Mouse (Mus musculus) cerebellum, adult 2 months (tissue): ENCODE measurements around the gene Nefh. TPM values are rescaled to one million over a fixed set of nuclear protein-coding genes. Genes with fewer than 3 reads are reported as not detected.

ENCODE experiments used
- DNase-seq, 2 experiments: peaks; one replicate each; pipeline ENCODE4 v3.0.0; 2021
- H3K27ac ChIP-seq: fragments of 200-500 bp; 2 replicates; pipeline ENCODE4 v1.5.1; 2012; ENCODE audit warnings: low read length, control low read depth, inconsistent platforms; ENCODE audit not compliant: insufficient read depth
- H3K27me3 ChIP-seq: fragments of 200-500 bp; 2 replicates; pipeline ENCODE4 v1.6.1; 2012; ENCODE audit warnings: inconsistent platforms, mild to moderate bottlenecking, low read length, moderate library complexity; ENCODE audit not compliant: control insufficient read depth, insufficient read depth
- H3K4me1 ChIP-seq: fragments of 200-500 bp; 2 replicates; pipeline ENCODE4 v1.6.1; 2011; ENCODE audit warnings: low read length; ENCODE audit not compliant: control insufficient read depth, insufficient read depth
- H3K4me3 ChIP-seq: fragments of 200-500 bp; replicated peaks from 2 replicates; pipeline ENCODE3; 2011; ENCODE audit warnings: mild to moderate bottlenecking, low read depth, low read length, control low read depth; ENCODE audit not compliant: insufficient read depth
- CTCF ChIP-seq: fragments of 200-500 bp; IDR thresholded peaks from 2 replicates; pipeline ENCODE4 v1.5.1; 2011; ENCODE audit warnings: low read depth, mild to moderate bottlenecking, control low read depth, low read length, moderate library complexity, borderline replicate concordance; ENCODE audit not compliant: insufficient read depth
- POLR2A ChIP-seq: fragments of 200-500 bp; IDR thresholded peaks from 2 replicates; pipeline ENCODE4 v1.6.1; 2011; ENCODE audit warnings: low read length, control low read depth, borderline replicate concordance; ENCODE audit not compliant: insufficient read depth
- WGBS: fragments of 180-500 bp; shearing (Covaris S2); methylation state at CpG from one replicate; pipeline ENCODE4 v1.1.7; 2018; 5-methylcytosine and 5-hydroxymethylcytosine counted together
- polyA plus RNA-seq: library from polyadenylated mRNA; depleted of rRNA; stranded (reverse); fragments of >200 nt; gene quantifications from 2 replicates; pipeline ENCODE4 v1.2.3, GENCODE M21; 2012

Nefh gene
- polyA plus RNA-seq, 1 experiment: 273 TPM

DNA sequence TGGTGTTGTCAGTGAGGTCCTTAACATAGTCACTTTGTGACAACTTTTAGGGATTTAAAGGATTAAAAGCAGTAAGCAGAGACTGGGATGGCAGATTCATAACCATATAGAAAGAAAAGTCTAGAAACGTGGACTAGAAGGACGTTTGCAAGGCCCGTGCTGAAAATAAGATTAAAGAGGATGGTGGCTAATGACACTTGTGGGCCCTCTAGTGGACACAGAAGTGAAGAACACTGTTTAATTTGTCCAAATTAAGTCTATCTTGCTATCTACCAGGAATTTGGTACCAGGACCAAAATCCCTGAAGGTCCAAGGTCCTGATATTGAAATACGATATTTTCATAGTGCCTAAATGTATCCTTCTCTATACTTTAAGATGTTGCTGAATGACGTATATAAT, 36.4 kb upstream of the Nefh start:
- H3K27ac ChIP-seq: no peak overlapping the region
- no peak overlapping the region for H3K4me3 ChIP-seq
- WGBS: 4% methylated on average over 5 of the region's 5 CpGs
- TF ChIP-seq CTCF (peak; percentile 25; the same call in 1 of the 2 replicates), POLR2A (no peak)
- H3K4me1 ChIP-seq: peaks cover 8% of the 10 kb centered on the region; the same call in 1 of the 2 replicates
- peak in 1 of 2 experiments; percentile 51 for DNase-seq
- no peaks in the 10 kb centered on the region for H3K27me3 ChIP-seq

DNA sequence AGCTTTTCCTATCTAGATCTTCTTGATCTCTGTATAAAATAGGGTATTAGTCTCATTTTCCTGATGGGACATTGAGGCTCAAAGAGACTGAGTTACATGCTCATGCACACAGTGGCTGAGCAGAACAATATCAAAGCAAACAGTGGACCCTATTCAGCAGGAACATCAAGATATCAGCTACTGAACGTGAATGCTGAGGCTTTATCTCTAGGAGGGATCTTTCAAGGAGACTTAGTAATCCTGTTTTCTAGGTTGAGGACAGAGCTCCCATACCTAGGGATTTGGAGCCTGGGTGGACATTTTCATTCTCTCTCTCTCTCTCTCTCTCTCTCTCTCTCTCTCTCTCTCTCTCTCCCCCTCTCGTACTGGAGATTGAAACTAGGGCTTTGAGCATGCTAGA, 35.7 kb upstream of the Nefh start:
- WGBS: 91% methylated on average over 2 of the region's 2 CpGs
- H3K27me3 ChIP-seq: no peaks in the 10 kb centered on the region
- TF ChIP-seq CTCF (no peak), POLR2A (no peak)

GRCm38 (mm10) chr11:4983010-4983409, 35.1 kb upstream of the Nefh start:
- H3K4me3 ChIP-seq: no peak overlapping the region
- 66% methylated on average over 3 of the region's 3 CpGs for WGBS
- TF ChIP-seq POLR2A: no peak
- TF ChIP-seq CTCF: no peak

More for the DNA sequence above, 35.7 kb upstream of the Nefh start:
- H3K4me3 ChIP-seq: no peak overlapping the region
- no peak for DNase-seq
- H3K27ac ChIP-seq: no peak overlapping the region
- peaks cover 3% of the 10 kb centered on the region; the same call in 1 of the 2 replicates for H3K4me1 ChIP-seq

GRCm38 (mm10) chr11:4975623-4976022, 27.8 kb upstream of the Nefh start:
- Histone ChIP-seq H3K4me3 (no peak overlapping the region), H3K27me3 (no peaks in the 10 kb centered on the region), H3K27ac (no peak overlapping the region), H3K4me1 (no peaks in the 10 kb centered on the region)
- no peak for TF ChIP-seq POLR2A
- peak; percentile 91 for TF ChIP-seq CTCF
- DNase-seq: peak; percentile 55 to 68
- WGBS: 9% methylated on average over 14 of the region's 14 CpGs

More at GRCm38 (mm10) chr11:4983010-4983409, 35.1 kb upstream of the Nefh start:
- no peaks in the 10 kb centered on the region for H3K27me3 ChIP-seq
- DNase-seq: no peak
- peaks cover 3% of the 10 kb centered on the region; the same call in 1 of the 2 replicates for H3K4me1 ChIP-seq
- H3K27ac ChIP-seq: no peak overlapping the region

DNA sequence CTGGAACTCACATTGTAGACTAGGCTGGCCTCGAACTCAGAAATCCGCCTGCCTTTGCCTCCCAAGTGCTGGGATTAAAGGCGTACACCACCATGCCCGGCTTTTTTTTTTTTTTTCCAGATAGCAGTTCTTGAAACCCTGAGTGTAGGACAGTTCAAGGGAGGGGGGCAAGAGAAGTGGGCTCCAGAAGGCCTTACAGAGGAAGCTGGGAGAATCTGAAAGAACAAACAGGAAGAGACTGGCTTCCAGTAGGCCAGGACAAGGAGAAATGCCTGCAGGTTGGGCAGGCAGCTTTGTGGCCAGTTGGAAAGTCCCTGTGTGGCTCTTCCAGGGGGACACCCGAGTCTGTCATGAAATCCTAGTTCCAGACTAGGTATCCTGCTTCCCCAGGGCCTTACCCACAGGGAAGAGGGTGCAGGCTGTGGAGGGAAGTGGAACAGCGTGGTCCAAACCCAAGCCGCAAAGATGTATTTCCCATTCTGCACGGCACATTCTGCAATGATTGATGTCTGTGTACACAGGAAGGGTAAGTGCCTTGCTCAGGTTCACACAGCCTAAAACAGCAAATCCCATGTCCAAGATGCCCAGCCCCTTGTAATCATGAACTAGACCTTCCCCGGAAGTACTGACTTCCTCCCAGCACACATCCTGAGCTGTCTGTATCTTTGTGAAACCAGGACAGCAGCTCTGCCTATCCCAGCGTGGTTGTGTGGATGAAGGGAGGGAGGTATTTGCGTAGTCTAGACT, 26.7 kb upstream of the Nefh start:
- Histone ChIP-seq H3K4me3 (no peak overlapping the region), H3K4me1 (no peaks in the 10 kb centered on the region), H3K27me3 (no peaks in the 10 kb centered on the region), H3K27ac (no peak overlapping the region)
- DNase-seq: no peak
- 88% methylated on average over 11 of the region's 11 CpGs for WGBS
- TF ChIP-seq POLR2A (no peak), CTCF (no peak)

- no peak for DNase-seq
- Histone ChIP-seq H3K27me3 (no peaks in the 10 kb centered on the region), H3K4me3 (no peak overlapping the region), H3K27ac (no peak overlapping the region), H3K4me1 (peaks cover 3% of the 10 kb centered on the region)
- 90% methylated on average over 2 of the region's 2 CpGs for WGBS
- TF ChIP-seq POLR2A: no peak
- no peak for TF ChIP-seq CTCF
Measured at GRCm38 (mm10) chr11:4973871-4974256, 26.0 kb upstream of the Nefh start.

DNA sequence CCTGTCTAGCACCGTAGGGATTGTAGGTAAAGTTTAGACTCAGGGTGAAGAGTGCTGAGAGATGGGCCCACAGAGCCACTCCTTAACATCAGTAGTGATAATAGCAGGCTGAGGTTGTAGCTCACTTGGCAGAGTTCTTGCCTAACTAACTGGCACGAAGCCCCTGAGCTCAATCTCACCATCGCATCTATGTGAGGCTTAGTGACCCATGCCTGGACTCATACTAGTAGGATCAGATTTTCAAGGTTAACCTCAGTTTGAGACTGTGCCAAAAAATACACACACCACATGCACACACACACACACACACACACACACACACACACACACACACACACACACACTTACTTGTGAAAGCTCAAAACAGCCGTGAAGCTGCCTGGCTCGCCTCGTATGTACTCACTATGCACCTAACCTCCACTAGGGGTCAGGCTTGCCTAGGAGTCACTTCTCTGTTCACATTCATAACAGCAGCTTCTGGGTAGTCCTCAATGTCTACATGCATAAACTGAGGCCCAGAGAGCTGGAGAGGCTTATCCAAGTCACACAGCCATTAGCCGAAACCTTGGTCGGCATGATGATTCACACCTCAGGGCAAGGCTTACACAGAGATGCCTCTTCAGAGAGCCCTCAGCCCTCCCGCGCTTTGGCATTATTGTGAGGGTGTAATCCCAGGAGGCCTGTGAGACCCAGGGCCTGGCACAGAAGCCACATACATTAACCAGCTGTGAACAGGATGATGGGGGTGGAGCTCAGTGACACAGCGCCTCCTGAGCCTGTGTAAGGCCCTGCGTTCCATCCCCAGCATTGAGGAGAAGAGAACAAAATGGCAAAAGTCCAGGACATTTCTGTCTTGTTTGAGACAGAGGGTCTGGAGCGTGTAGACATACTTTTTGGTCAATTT, 25.4 kb upstream of the Nefh start:
- peak; percentile 52 to 57 for DNase-seq
- Histone ChIP-seq H3K4me3 (no peak overlapping the region), H3K27ac (no peak overlapping the region), H3K4me1 (peaks cover 10% of the 10 kb centered on the region), H3K27me3 (no peaks in the 10 kb centered on the region)
- TF ChIP-seq CTCF (peak; percentile 77), POLR2A (no peak)
- WGBS: 45% methylated on average over 13 of the region's 13 CpGs
